Mouse (Mus musculus) cerebellum, postnatal 14 days (tissue): Measurements from ENCODE around the gene Cnppd1.

Experiments used
- DNase-seq, 2 experiments: peaks; one replicate each; pipeline ENCODE4 v3.0.0; 2021; ENCODE audit warnings: mixed read lengths in 2 of 2

The Cnppd1 gene

DNA sequence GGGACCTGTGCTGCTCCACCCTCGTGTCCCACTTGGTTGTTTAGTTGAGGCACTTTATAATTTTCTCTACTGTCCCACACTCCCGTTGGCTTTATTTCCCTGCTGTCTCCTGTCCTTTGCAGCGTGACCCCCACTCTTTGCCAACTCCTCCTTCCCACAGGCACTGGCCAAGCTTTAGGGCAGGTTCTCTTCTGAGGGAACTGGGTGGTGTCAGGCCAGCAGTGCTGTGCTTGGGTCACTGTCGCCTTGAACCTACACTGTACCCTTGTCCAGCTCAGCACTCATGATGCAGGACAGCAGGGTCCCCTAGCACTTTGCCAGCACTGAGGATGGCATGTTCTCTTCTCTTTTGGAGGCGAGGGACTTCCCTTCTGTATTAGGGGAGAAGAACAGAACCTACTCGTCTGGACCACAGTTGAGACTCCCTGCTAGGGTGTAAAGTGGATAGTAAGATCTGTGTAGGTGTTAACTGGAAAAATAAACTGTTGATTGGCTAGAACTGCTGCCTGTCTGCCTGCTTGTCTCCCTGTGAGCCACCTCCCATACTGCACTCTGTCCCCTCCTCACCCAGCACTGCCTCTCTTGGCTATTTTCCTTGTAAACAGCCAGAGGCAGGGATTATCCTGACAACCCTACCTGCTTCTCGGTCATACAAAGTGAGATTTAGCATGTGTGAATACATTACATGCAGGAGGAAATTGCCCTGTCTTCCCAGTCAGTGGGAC lies 5.1 kb upstream of the Cnppd1 start:
- no peak for DNase-seq

- no peak for DNase-seq
Observed at GRCm38 (mm10) chr1:75145589-75145988, 3.1 kb upstream of the Cnppd1 start.

GRCm38 (mm10) chr1:75141486-75142190 lies 873 bp downstream of the Cnppd1 start:
- peak; percentile 51 to 58 for DNase-seq

- peak in 1 of 2 experiments; percentile 36 for DNase-seq
Observed at GRCm38 (mm10) chr1:75140601-75141190, 1.8 kb downstream of the Cnppd1 start.

- DNase-seq: no peak
Observed at GRCm38 (mm10) chr1:75138448-75138847, 4.1 kb downstream of the Cnppd1 start.

DNA sequence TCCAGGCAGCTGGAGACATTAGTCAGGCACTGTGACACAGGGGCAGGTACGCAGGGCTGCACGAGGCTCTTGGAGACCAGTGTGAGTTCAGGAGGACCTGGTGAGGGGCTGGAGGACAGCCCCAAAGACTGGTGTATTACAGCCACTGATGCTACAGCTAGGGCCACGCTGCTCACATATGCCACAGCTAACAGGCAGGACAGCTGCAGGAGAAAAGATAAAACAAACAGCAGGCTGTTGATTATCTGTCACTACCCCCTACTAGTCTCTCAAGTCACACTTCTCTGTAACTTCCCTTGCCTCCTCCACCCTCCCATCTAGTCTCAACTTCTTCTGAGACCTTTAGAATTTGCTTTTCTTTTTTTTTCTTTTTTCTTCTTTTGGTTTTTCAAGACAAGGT lies 5.8 kb downstream of the Cnppd1 start:
- no peak for DNase-seq

DNA sequence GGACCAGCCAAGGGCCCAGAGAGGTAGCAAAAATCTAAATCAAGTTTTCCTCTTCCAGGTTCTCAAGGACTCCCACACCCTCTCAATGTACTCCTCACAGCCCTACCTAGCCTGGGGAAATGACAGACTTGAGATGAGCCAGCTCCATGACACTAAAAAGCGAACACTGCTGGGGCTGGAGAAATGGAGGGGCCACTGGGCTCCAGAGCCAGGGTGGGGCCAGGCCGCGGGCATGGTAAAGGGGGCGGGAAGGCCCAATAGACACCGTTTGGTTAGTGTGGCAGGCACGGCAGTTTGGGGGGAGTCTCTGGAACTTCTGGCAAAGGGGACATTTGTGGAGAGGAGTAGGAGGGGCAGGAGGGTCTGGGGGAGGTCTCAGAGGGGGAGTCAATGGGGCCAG lies 6.2 kb downstream of the Cnppd1 start:
- no peak for DNase-seq

DNA sequence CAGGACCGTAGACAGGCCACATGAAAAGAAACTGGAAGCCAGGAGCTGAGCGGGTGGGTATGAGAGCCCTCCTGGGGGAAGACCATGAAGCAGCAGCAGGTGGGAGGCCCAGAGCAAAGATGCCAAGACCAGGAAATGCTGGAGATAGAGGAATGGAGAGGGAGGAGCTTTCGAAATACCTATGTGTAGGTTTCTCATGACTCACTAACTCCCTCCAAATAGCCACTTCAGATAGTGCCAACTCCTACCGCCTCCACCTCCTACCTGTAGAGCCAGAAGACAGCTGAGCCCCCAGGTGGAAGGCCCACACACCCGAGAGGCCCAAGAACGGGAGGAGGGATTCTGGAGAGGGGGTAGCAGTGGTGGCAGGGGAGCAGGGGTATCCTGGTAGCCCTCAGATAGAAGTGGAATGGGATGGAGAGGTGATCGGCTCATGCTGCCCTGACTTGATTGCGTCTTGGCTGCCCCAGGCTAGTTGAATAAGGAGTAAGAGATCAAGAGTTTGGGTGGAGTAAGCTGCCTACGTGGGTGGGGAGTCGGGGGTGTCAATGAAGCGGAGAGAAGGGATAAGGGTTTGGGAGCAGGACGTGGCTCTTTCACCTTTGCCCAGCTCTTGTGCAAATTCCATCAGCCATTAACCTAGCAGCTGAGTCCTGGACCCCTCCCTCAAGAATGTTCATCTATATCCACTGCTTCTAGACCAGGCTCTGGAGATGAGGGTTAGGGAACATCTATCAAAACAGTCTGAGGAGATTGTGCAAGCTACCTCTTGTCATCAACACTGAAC lies 8.9 kb downstream of the Cnppd1 start, which contains the start of gene Slc23a3:
Gene Slc23a3 (minus strand): TSS at position 470 of the 787 bp plus-strand sequence.
- no peak for DNase-seq

- no peak for DNase-seq
Observed at GRCm38 (mm10) chr1:75128641-75129040, 13.9 kb downstream of the Cnppd1 start.

DNA sequence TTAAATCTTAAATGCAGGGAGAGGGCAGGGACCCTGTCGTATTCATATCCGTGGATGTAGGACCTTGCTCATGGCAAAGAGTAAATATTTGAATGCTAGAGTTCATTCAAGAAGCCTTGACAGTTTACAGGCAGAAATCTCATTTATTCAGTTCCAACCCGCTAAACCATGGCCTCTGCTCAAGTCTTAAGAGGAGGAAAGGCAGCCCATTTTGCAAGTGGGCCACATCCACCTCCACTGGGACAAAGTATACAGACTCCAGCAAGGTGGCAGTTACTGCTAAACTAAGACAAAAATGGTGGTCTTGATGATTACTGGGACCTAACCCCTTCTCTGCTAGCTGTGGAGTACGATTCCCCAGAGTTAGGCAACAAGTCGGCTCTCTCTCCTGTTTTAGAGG lies 17.1 kb downstream of the Cnppd1 start:
- DNase-seq: no peak

- peak; percentile 95 to 96 for DNase-seq
Observed at GRCm38 (mm10) chr1:75124346-75125321, 17.9 kb downstream of the Cnppd1 start, which contains the start of gene Nhej1. Gene Nhej1 (minus strand): TSS chr1:75125200.

DNA sequence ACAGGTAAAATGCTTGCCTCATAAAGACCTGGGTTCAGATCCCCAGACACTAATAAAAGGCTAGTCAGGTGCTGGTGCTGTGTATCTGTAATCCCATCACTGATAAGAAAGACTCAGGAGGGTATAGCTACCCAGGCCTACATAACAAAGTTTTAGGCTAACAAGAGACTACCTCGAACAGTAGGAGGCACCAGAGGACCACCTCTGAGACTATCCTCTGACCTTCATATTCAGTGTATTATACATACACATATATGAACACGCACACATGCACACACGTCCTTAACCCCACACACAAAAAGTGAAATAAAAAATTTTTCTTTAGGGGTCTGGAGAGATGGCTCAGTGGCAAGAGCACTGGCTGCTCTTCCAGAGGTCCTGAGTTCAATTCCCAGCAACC lies 20.3 kb downstream of the Cnppd1 start:
- DNase-seq: no peak
